7 mouse cellular contexts compared by ENCODE assay signal in the genomic region with DNA sequence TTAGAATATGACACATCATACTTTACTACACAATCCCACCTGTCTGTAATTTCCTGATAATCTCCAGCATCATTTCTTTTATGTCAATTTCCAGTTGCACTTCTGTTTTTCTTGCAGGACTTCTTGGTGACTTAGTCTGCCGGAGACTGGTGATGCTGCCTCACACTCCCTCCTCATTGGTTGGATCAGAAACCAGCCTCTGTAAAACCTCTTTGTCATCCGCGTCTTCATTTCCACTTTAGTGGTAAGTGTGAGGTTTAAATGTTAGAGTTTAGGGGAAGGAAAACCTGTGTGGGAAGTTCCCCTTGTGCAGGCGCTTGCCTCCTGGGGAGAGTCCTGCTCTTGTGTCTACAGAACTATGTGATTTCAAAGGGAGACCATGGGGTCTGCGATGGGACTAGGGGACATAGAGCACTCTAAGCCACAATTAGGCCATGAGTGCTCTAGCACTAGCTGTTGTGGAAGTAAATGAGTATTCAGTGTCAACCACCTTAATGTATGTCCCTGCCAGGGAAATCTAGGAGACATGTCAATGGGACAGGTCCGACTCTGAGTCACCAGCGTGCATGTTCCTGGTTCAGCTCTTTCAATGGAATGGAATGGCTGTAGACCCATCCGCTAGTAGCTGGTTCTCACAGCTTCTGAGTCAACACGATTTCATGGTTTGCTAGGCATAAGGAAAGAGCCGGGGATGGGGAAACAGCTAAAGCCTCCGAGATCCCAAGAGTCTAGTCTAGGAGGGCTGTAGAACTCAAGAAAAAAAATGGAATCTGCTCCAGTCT. TPM values are rescaled to one million over a fixed set of nuclear protein-coding genes. Genes with fewer than 3 reads are reported as not detected.
A peak's percentile ranks its signal among the peaks of the same experiment; 100 is the strongest.
DNase-seq lines count a peak whose midpoint lies in the region; ATAC-seq lines count a peak whose summit lies in the region.

A gene (plus strand): TSS at position 96 of the 782 bp plus-strand sequence.

- intact Hi-C loops in heart, postnatal 25 days (cut with DNase I): no loop called here

- peak; percentile 40 for DNase-seq in Muller cell, postnatal 12 days (ENCODE audit: inconsistent ontology term)
- peak; percentile 30 to 50 for DNase-seq in adrenal gland, postnatal 4 days (ENCODE audit: low spot score in 2 of 2)
- peak; percentile 50 for DNase-seq in heart, postnatal 25 days (ENCODE audit: low spot score)
- DNase-seq in layer of hippocampus, adult 9-11 months: peak; percentile 73
- DNase-seq in lung, postnatal 4 days: peak; percentile 79 to 88
- peak; percentile 94 for DNase-seq in spleen, postnatal 36 days (ENCODE audit: low spot score in 2 of 2)

- peak; percentile 80 for ATAC-seq in frontal cortex, adult (ENCODE audit: low TSS enrichment)

RNA-seq across cellular contexts. Expression of the gene that starts here (rescaled TPM):
- 10 to 100 TPM; 11.1 to 12.8 TPM for total RNA-seq in adrenal gland, postnatal 4 days (2021)
- total RNA-seq in heart, postnatal 25 days (2021): 10 to 100 TPM in 1 of 2 experiments, 1 to 10 TPM in 1; 9.2 to 12.6 TPM

Comparison
In these comparisons a context has a peak if more than half of its experiments do, and no peak if none do; other contexts are left out.
1. Peak in every context shown above with its lines: DNase-seq and ATAC-seq.
2. DNase-seq: peak in every context shown above with its lines; median percentile 94 in spleen, postnatal 36 days; 84 in lung, postnatal 4 days; 73 in layer of hippocampus, adult 9-11 months; 50 in heart, postnatal 25 days; 40 in Muller cell, postnatal 12 days; 40 in adrenal gland, postnatal 4 days.